Mouse (Mus musculus) large intestine, adult 2 months (tissue): ENCODE measurements around the gene Trub1. TPM values are rescaled to one million over a fixed set of nuclear protein-coding genes. Genes with fewer than 3 reads are reported as not detected.

Experiments
- DNase-seq: peaks from one replicate; pipeline ENCODE4 v3.0.0-alpha.2; 2012; ENCODE audit warnings: low read depth, low spot score
- WGBS: fragments of 180-500 bp; shearing (Covaris S2); methylation state at CpG from one replicate; pipeline ENCODE4 v1.1.7; 2018; 5-methylcytosine and 5-hydroxymethylcytosine counted together
- polyA plus RNA-seq: library from polyadenylated mRNA; depleted of rRNA; stranded (reverse); fragments of >200 nt; gene quantifications from 2 replicates; pipeline ENCODE4 v1.2.3, GENCODE M21; 2012; rRNA removed

Trub1 gene
- polyA plus RNA-seq, result 3.5 and 4.1 TPM in 2 replicates

GRCm38 (mm10) chr19:57452492-57453217 lies at the start of gene Trub1:
TSS of gene Trub1 (plus strand) at chr19:57452912.
- peak; percentile 77 for DNase-seq
- 5% methylated on average over 26 of the region's 26 CpGs for WGBS

GRCm38 (mm10) chr19:57403700-57404501 lies 48.8 kb upstream of the Trub1 start:
- peak; percentile 29 for DNase-seq
- WGBS, result 9% methylated on average over 24 of the region's 24 CpGs

- no peak for DNase-seq
- WGBS, result 32% methylated on average over 9 of the region's 9 CpGs
Measured at GRCm38 (mm10) chr19:57404502-57404848, 48.2 kb upstream of the Trub1 start.

GRCm38 (mm10) chr19:57407947-57408346 lies 44.8 kb upstream of the Trub1 start:
- no peak for DNase-seq
- 91% methylated on average over 1 of the region's 1 CpGs for WGBS

- no peak for DNase-seq
- WGBS, result 15% methylated on average over 29 of the region's 29 CpGs
Measured at GRCm38 (mm10) chr19:57411375-57412196, 41.1 kb upstream of the Trub1 start.

DNA sequence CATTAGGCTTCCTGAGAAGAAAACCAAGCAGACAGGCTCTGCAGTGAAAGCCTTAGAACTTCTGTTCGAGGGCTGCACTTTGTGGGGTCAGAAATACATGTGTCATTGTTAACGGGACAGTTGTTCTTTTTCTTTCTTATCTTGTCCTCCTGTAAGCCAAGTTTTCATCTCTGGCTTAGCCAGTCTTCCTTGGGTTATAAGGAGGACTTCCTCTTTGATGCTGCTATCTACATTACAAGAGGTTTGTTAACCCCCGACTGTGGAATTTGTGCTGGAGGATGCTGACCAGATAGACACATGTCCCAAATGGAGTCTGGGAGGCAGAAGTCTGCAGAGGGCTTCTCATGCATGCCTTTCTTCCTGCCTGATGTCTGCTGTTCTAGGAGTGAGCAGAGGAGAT lies 39.5 kb upstream of the Trub1 start:
- 70% methylated on average over 3 of the region's 3 CpGs for WGBS
- no peak for DNase-seq

DNA sequence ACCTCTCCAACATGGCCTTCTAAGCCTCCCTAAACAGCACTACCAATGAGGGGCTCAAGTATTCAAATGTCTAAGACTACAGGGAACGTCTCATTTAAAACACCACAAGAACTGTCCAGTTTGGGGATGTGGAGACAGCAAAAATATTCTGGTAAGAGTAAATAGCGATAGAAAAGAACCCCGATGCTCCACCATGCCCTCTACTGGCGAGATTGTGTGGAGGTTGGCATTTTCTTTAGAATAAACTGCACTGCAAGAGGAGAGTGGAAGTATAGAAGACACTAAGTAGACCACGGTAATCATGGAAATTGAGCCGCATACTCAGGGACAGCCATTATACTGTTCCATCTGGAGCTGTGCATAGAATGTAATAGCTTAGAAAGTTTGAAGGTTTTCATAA lies 38.8 kb upstream of the Trub1 start:
- no peak for DNase-seq
- WGBS, result 84% methylated on average over 6 of the region's 6 CpGs

GRCm38 (mm10) chr19:57415031-57415807 lies 37.5 kb upstream of the Trub1 start:
- no peak for DNase-seq
- WGBS, result 87% methylated on average over 8 of the region's 8 CpGs

DNA sequence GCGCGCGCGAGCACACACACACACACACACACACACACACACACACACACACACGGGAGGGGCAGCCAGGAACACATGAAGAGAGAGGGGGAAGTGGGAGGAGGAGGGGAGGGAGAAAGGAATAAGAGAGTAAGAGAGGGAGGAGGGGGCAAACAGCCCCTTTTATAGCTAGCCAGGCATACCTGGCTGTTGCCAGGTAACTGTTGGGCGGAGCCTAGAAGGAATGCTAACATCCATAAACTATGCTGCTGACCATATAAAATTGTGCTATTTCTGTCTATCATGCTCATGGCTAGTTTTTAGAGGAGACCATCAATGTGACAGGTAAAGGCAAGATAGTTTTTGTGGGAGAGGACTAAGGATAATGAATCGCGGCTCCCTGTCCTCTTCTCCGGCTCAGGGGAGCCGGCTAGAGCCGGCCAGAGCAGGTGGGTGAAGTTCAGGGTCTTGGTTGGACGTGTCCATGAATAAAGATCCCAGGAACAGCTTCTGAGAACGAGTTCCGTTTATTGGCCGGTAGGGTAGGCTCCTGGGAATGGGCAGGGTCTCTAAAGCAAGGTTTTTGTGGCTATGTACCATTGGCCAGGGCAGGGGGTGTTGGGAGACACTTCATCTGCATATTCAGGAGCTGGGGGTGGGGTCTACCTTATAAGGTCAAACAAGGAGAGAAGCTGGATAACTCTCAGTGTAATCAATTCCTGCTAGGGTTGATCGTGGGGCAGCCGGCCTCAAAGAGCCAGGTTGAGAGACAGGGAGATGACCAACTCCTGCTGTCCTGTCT lies 34.7 kb upstream of the Trub1 start:
- 20% methylated on average over 17 of the region's 17 CpGs for WGBS
- no peak for DNase-seq

DNA sequence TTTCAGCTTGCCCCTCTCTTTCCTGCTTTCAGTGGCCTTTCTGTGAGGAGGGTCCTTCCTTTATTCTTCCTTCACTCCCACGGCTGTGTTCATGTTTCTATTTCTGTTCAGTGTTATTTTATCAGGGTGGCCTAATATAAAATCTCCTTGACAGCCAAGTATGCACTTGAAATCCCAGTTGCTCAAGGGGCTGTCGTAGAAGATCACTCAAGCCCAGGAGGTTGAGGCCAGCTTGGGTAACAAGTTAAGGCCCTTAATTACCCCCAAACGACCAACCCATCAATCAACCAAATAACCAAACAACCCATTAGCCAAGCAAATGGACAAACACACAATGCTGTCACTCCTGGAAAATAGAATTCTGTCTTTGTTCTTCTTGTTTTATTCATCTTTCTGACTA lies 29.3 kb upstream of the Trub1 start:
- no peak for DNase-seq
- 48% methylated on average over 3 of the region's 3 CpGs for WGBS

DNA sequence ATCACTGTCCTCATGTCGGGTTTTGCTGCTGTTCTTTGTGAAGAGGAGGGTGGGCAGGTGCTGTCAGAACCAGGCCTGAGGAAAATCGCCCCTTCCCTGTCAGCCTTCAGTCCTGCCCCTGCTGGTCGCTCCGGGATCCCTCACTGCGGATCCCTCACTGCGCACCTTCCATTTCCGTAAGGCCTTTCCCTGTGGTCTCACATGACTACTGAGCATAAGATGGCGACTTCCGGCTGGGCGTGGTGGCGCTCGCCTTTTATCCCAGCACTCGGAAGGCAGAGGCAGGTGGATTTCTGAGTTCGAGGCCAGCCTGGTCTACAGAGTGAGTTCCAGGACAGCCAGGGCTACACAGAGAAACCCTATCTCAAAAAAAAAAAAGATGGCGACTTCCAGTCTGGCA lies 27.4 kb upstream of the Trub1 start:
- DNase-seq, result no peak
- WGBS, result 94% methylated on average over 15 of the region's 15 CpGs

GRCm38 (mm10) chr19:57426841-57427240 lies 25.9 kb upstream of the Trub1 start:
- WGBS, result 86% methylated on average over 8 of the region's 8 CpGs

GRCm38 (mm10) chr19:57427756-57428438 lies 24.8 kb upstream of the Trub1 start:
- WGBS, result 65% methylated on average over 14 of the region's 14 CpGs
- DNase-seq, result no peak

More at GRCm38 (mm10) chr19:57426841-57427240, 25.9 kb upstream of the Trub1 start:
- no peak for DNase-seq

DNA sequence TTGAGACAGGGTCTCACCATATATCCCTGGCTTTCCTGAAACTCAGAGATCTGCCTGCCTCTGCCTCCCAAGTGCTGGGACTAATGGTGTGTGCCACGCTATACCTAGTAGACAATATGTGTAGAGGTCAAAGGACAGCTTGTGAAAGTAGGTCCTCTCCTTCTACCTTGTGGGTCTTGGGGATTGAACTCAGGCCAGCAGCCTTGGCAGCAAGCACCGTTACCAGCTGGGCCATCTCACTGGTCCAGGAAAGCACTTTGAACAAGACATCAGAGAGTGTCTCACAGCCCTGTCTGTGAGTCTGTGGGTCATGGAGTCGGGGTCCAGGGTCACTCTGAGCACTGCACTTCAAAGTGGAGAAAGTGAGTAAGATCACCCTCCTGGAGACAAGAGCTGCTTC lies 24.1 kb upstream of the Trub1 start:
- WGBS, result 78% methylated on average over 3 of the region's 3 CpGs
- no peak for DNase-seq

GRCm38 (mm10) chr19:57429926-57430325 lies 22.8 kb upstream of the Trub1 start:
- DNase-seq, result no peak
- WGBS, result 68% methylated on average over 6 of the region's 6 CpGs

GRCm38 (mm10) chr19:57431476-57431875 lies 21.2 kb upstream of the Trub1 start:
- 40% methylated on average over 6 of the region's 6 CpGs for WGBS
- no peak for DNase-seq

DNA sequence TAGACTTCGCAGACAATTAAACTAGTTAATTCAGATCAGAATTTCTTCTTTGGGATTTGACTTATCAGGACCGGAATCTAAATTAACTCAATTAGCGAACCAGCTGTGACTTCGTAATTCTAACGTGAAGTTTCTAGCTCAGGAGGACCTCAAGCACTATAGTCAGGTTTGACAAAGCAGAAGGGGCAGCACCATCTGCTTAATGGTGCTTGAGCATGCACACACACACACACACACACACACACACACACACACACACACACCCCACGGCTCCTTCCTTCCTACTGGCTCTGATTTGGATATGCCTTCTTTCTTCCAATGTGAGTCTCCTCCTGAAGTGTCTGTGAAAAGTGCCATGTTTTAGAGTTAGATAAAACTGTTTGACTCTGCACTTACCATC lies 18.7 kb upstream of the Trub1 start:
- no peak for DNase-seq
- 82% methylated on average over 6 of the region's 6 CpGs for WGBS

GRCm38 (mm10) chr19:57436586-57437021 lies 16.1 kb upstream of the Trub1 start:
- WGBS, result 62% methylated on average over 10 of the region's 10 CpGs
- no peak for DNase-seq
